Mouse (Mus musculus) thymus, postnatal 14 days (tissue): ENCODE data around the gene Dld.

ENCODE experiments used
- DNase-seq: peaks from one replicate; pipeline ENCODE4 v3.0.0; 2021

Gene Dld

GRCm38 (mm10) chr12:31350944-31351928, at the start of gene Dld:
Gene Dld (minus strand): TSS chr12:31351453.
- DNase-seq: peak; percentile 97

- DNase-seq: no peak
These were observed 49.6 kb upstream of the Dld start for GRCm38 (mm10) chr12:31400821-31401220.

- no peak for DNase-seq
These were observed 46.5 kb upstream of the Dld start for GRCm38 (mm10) chr12:31397709-31398108.

- no peak for DNase-seq
These were observed 44.6 kb upstream of the Dld start for GRCm38 (mm10) chr12:31395895-31396294.

GRCm38 (mm10) chr12:31391696-31392095, 40.4 kb upstream of the Dld start:
- no peak for DNase-seq

GRCm38 (mm10) chr12:31390571-31390970, 39.3 kb upstream of the Dld start, which contains the start of gene Slc26a3:
Gene Slc26a3 (plus strand): TSS chr12:31390871.
- no peak for DNase-seq

- DNase-seq: no peak
These were observed 36.0 kb upstream of the Dld start for GRCm38 (mm10) chr12:31387303-31387702.

- no peak for DNase-seq
These were observed 31.2 kb upstream of the Dld start for GRCm38 (mm10) chr12:31382451-31382850.

GRCm38 (mm10) chr12:31380878-31381277, 29.6 kb upstream of the Dld start:
- DNase-seq: no peak

- DNase-seq: no peak
These were observed 26.0 kb upstream of the Dld start for GRCm38 (mm10) chr12:31377241-31377640.

- no peak for DNase-seq
These were observed 25.2 kb upstream of the Dld start for GRCm38 (mm10) chr12:31376326-31376950.

- DNase-seq: no peak
These were observed 24.0 kb upstream of the Dld start for GRCm38 (mm10) chr12:31375283-31375615.

GRCm38 (mm10) chr12:31374603-31375282, 23.5 kb upstream of the Dld start:
- DNase-seq: peak; percentile 53

GRCm38 (mm10) chr12:31369656-31370055, 18.4 kb upstream of the Dld start:
- DNase-seq: no peak

- DNase-seq: no peak
These were observed 17.9 kb upstream of the Dld start for GRCm38 (mm10) chr12:31369118-31369517.

- no peak for DNase-seq
These were observed 16.5 kb upstream of the Dld start for GRCm38 (mm10) chr12:31367721-31368120.

- DNase-seq: no peak
These were observed 15.2 kb upstream of the Dld start for GRCm38 (mm10) chr12:31366428-31366827.

- DNase-seq: no peak
These were observed 886 bp downstream of the Dld start for GRCm38 (mm10) chr12:31350191-31350943.

GRCm38 (mm10) chr12:31333261-31333660, 18.0 kb downstream of the Dld start:
- DNase-seq: no peak

GRCm38 (mm10) chr12:31327139-31327538, 24.1 kb downstream of the Dld start:
- no peak for DNase-seq

GRCm38 (mm10) chr12:31323136-31323695, 28.0 kb downstream of the Dld start:
- DNase-seq: no peak

- no peak for DNase-seq
These were observed 29.7 kb downstream of the Dld start for GRCm38 (mm10) chr12:31321532-31321931.
